Mouse (Mus musculus): ENCODE measurements around the gene Cox5a. TPM values are rescaled to one million over a fixed set of nuclear protein-coding genes. Genes with fewer than 3 reads are reported as not detected.

Cox5a gene
- polyA plus RNA-seq, 1 experiment from 2014 or later, result 266 TPM

GRCm38 (mm10) chr9:57564609-57565008, 43.5 kb downstream of the Cox5a start:
- 71% methylated on average over 6 of the region's 6 CpGs for WGBS (ENCODE audit: insufficient replicate concordance)
- Histone ChIP-seq H3K9ac (ENCODE audit: low read depth, low read length) (no peak overlapping the region), H3K27me3 (ENCODE audit: control insufficient read depth, insufficient read depth, low read depth, low read length) (no peaks in the 10 kb centered on the region), H3K4me1 (ENCODE audit: control insufficient read depth, low read depth, low read length) (peaks cover 18% of the 10 kb centered on the region), H3K27ac (ENCODE audit: low read length) (no peak overlapping the region), H3K9me3 (replicated peaks; ENCODE audit: control insufficient read depth, low read length) (no peaks in the 10 kb centered on the region), H3K4me3 (ENCODE audit: low read depth, low read length) (no peak overlapping the region), H3K4me2 (ENCODE audit: low read depth, low read length) (no peak overlapping the region), H3K36me3 (ENCODE audit: control insufficient read depth, insufficient read depth) (no peaks in the 10 kb centered on the region; the same call in 1 of the 2 replicates)
- no peak for ATAC-seq (ENCODE audit: low read depth)

DNA sequence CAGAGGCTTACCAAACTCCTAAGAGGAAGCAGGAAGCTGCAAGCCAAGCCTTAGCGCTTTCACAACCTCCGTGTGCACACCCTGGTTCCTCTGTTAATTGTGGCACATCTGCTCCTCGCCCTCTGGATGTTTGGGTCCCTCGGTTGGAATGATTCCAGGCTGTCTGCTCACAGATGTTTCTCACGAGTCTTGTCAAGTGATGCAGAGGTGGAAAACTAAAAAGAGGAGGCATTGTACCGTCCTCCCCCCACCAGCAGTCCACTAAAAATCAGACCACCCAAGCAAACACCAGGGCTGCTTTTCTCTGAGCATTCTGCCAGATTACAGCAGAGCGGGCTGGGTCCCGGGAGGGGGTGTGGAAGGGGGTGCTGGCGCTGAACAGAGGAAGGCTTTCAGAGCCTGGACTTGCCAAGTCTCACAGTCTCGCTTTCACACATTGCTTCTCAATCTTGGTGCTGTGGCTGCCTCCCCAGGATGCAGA, 44.7 kb downstream of the Cox5a start:
- Histone ChIP-seq H3K4me2 (ENCODE audit: low read depth, low read length) (no peak overlapping the region; the same call in 1 of the 2 replicates), H3K27me3 (ENCODE audit: control insufficient read depth, insufficient read depth, low read depth, low read length) (no peaks in the 10 kb centered on the region), H3K4me3 (ENCODE audit: low read depth, low read length) (no peak overlapping the region), H3K36me3 (ENCODE audit: control insufficient read depth, insufficient read depth) (no peaks in the 10 kb centered on the region; the same call in 1 of the 2 replicates), H3K4me1 (ENCODE audit: control insufficient read depth, low read depth, low read length) (peaks cover 12% of the 10 kb centered on the region), H3K27ac (ENCODE audit: low read length) (0 out of 2 replicates have a peak overlapping the region, but pooled peaks have one; percentile 39), H3K9ac (ENCODE audit: low read depth, low read length) (no peak overlapping the region), H3K9me3 (replicated peaks; ENCODE audit: control insufficient read depth, low read length) (no peaks in the 10 kb centered on the region)
- WGBS (ENCODE audit: insufficient replicate concordance), result 48% methylated on average over 10 of the region's 10 CpGs
- ATAC-seq (ENCODE audit: low read depth), result no peak

- Histone ChIP-seq H3K9me3 (replicated peaks; ENCODE audit: control insufficient read depth, low read length) (no peaks in the 10 kb centered on the region), H3K4me2 (ENCODE audit: low read depth, low read length) (no peak overlapping the region), H3K4me1 (ENCODE audit: control insufficient read depth, low read depth, low read length) (peaks cover 5% of the 10 kb centered on the region; the same call in 1 of the 2 replicates), H3K27ac (ENCODE audit: low read length) (no peak overlapping the region), H3K27me3 (ENCODE audit: control insufficient read depth, insufficient read depth, low read depth, low read length) (no peaks in the 10 kb centered on the region), H3K4me3 (ENCODE audit: low read depth, low read length) (no peak overlapping the region), H3K9ac (ENCODE audit: low read depth, low read length) (no peak overlapping the region), H3K36me3 (ENCODE audit: control insufficient read depth, insufficient read depth) (no peaks in the 10 kb centered on the region; the same call in 1 of the 2 replicates)
- no peak for ATAC-seq (ENCODE audit: low read depth)
- 55% methylated on average over 8 of the region's 8 CpGs for WGBS (ENCODE audit: insufficient replicate concordance)
These were observed 45.8 kb downstream of the Cox5a start for GRCm38 (mm10) chr9:57566846-57567245.

- 82% methylated on average over 6 of the region's 6 CpGs for WGBS (ENCODE audit: insufficient replicate concordance)
- H3K4me1 ChIP-seq (ENCODE audit: control insufficient read depth, low read depth, low read length), result peaks cover 3% of the 10 kb centered on the region; the same call in 1 of the 2 replicates
- H3K4me3 ChIP-seq (ENCODE audit: low read depth, low read length), result no peak overlapping the region
- no peak for ATAC-seq (ENCODE audit: low read depth)
- H3K9me3 ChIP-seq (replicated peaks; ENCODE audit: control insufficient read depth, low read length), result no peaks in the 10 kb centered on the region
- H3K9ac ChIP-seq (ENCODE audit: low read depth, low read length), result no peak overlapping the region
- H3K4me2 ChIP-seq (ENCODE audit: low read depth, low read length), result no peak overlapping the region
- H3K36me3 ChIP-seq (ENCODE audit: control insufficient read depth, insufficient read depth), result no peaks in the 10 kb centered on the region; the same call in 1 of the 2 replicates
- no peak overlapping the region for H3K27ac ChIP-seq (ENCODE audit: low read length)
- no peaks in the 10 kb centered on the region for H3K27me3 ChIP-seq (ENCODE audit: control insufficient read depth, insufficient read depth, low read depth, low read length)
These were observed 47.4 kb downstream of the Cox5a start for GRCm38 (mm10) chr9:57568500-57568899.

DNA sequence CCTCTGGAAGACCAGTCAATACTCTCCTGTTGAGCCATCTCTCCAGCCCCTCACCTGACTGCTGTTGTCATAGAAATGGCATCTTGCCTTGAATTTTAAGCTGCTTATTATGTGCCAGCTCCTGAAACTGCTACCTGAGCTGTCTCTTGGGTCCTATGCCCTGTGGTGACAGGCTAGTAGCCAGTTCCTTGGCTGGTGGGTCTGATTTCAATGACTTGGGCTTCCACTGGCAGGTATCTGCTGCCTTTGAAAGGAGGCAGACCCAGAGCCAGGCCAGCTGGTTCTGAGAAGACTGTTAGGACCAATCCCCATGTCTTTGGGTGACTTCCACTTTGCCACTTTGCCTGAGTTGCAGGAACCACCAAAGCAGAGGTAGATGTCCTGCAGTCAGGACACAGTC, 53.3 kb downstream of the Cox5a start:
- Histone ChIP-seq H3K9ac (ENCODE audit: low read depth, low read length) (no peak overlapping the region), H3K4me2 (ENCODE audit: low read depth, low read length) (no peak overlapping the region), H3K4me1 (ENCODE audit: control insufficient read depth, low read depth, low read length) (peaks cover 14% of the 10 kb centered on the region), H3K4me3 (ENCODE audit: low read depth, low read length) (no peak overlapping the region), H3K27ac (ENCODE audit: low read length) (no peak overlapping the region), H3K9me3 (replicated peaks; ENCODE audit: control insufficient read depth, low read length) (no peaks in the 10 kb centered on the region), H3K36me3 (ENCODE audit: control insufficient read depth, insufficient read depth) (peaks cover 4% of the 10 kb centered on the region; the same call in 1 of the 2 replicates), H3K27me3 (ENCODE audit: control insufficient read depth, insufficient read depth, low read depth, low read length) (no peaks in the 10 kb centered on the region)
- no peak for ATAC-seq (ENCODE audit: low read depth)

GRCm38 (mm10) chr9:57575577-57575976, 54.5 kb downstream of the Cox5a start:
- Histone ChIP-seq H3K9ac (ENCODE audit: low read depth, low read length) (no peak overlapping the region), H3K4me3 (ENCODE audit: low read depth, low read length) (no peak overlapping the region), H3K27ac (ENCODE audit: low read length) (no peak overlapping the region), H3K9me3 (replicated peaks; ENCODE audit: control insufficient read depth, low read length) (no peaks in the 10 kb centered on the region), H3K4me2 (ENCODE audit: low read depth, low read length) (no peak overlapping the region), H3K36me3 (ENCODE audit: control insufficient read depth, insufficient read depth) (peaks cover 6% of the 10 kb centered on the region), H3K27me3 (ENCODE audit: control insufficient read depth, insufficient read depth, low read depth, low read length) (no peaks in the 10 kb centered on the region), H3K4me1 (ENCODE audit: control insufficient read depth, low read depth, low read length) (peaks cover 14% of the 10 kb centered on the region)
- no peak for ATAC-seq (ENCODE audit: low read depth)
- WGBS (ENCODE audit: insufficient replicate concordance), result 72% methylated on average over 3 of the region's 3 CpGs

DNA sequence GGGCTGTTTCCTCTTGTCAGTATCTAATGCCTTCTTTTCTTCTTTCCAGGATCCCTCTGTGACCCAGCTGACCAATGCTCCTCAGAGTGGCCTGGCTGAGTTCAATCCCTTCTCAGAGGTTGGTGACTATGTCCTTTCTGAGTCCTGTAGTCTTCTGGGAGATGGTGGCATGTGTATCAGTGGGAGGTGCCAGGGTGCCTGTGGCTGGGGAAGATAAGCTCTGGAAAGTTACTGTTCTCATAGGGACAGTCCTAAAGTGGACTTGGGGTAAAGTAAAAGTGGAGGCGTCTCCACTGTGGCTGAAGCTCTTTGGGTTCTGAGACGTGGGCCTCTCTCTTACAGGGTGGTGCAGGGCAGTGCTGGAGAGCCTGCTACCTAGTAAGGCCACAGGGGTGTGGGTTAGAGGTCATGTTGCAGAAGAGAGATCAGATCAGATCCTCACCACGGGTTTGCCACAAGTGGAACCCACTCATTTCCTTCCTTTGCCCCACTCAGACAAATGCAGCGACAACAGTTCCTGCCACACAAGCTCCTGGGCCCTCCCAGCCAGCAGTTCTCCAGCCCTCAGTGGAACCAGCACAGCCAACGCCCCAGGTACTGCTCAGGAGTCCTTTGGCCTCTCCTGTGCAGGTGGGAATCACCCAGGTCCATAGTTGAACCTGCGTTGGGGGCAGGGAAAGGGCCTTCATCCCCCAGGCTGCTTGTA, 56.2 kb downstream of the Cox5a start:
- peaks cover 14% of the 10 kb centered on the region for H3K4me1 ChIP-seq (ENCODE audit: control insufficient read depth, low read depth, low read length)
- no peak overlapping the region for H3K4me3 ChIP-seq (ENCODE audit: low read depth, low read length)
- peak overlapping the region; percentile 34 for H3K4me2 ChIP-seq (ENCODE audit: low read depth, low read length)
- ATAC-seq (ENCODE audit: low read depth), result peak; percentile 86
- no peaks in the 10 kb centered on the region for H3K9me3 ChIP-seq (replicated peaks; ENCODE audit: control insufficient read depth, low read length)
- H3K36me3 ChIP-seq (ENCODE audit: control insufficient read depth, insufficient read depth), result peaks cover 16% of the 10 kb centered on the region
- H3K27me3 ChIP-seq (ENCODE audit: control insufficient read depth, insufficient read depth, low read depth, low read length), result no peaks in the 10 kb centered on the region
- peak overlapping the region; percentile 38 for H3K9ac ChIP-seq (ENCODE audit: low read depth, low read length)
- 25% methylated on average over 6 of the region's 6 CpGs for WGBS (ENCODE audit: insufficient replicate concordance)
- peak overlapping the region; percentile 58 for H3K27ac ChIP-seq (ENCODE audit: low read length)

Other genes starting within 250 kb of the Cox5a start
- 9.0 and 10.4 TPM in 2 replicates for gene Ppcdc, start 81.2 kb upstream of the Cox5a start, polyA plus RNA-seq (2015; fragmentation: Nextera tagmentation; extraction: Ambion mirVana)
- gene Scamp5, start 53.2 kb upstream of the Cox5a start, polyA plus RNA-seq (2015; fragmentation: Nextera tagmentation; extraction: Ambion mirVana), result 7.8 and 7.9 TPM in 2 replicates
- gene Rpp25, start 17.2 kb upstream of the Cox5a start, polyA plus RNA-seq (2015; fragmentation: Nextera tagmentation; extraction: Ambion mirVana), result 0.41 and 0.57 TPM in 2 replicates
- 5.3 and 5.7 TPM in 2 replicates for gene Fam219b, start 16.3 kb downstream of the Cox5a start, polyA plus RNA-seq (2015; fragmentation: Nextera tagmentation; extraction: Ambion mirVana)
- 9.9 and 12.3 TPM in 2 replicates for gene Mpi, start 31.5 kb downstream of the Cox5a start, polyA plus RNA-seq (2015; fragmentation: Nextera tagmentation; extraction: Ambion mirVana)
- 23.6 and 26.2 TPM in 2 replicates for gene Scamp2, start 39.7 kb downstream of the Cox5a start, polyA plus RNA-seq (2015; fragmentation: Nextera tagmentation; extraction: Ambion mirVana)
- 5.2 and 5.5 TPM in 2 replicates for gene Ulk3, start 68.2 kb downstream of the Cox5a start, polyA plus RNA-seq (2015; fragmentation: Nextera tagmentation; extraction: Ambion mirVana)
- not detected in 2 replicates for gene Cplx3, start 85.0 kb downstream of the Cox5a start, polyA plus RNA-seq (2015; fragmentation: Nextera tagmentation; extraction: Ambion mirVana)
- gene Lman1l, start 99.5 kb downstream of the Cox5a start, polyA plus RNA-seq (2015; fragmentation: Nextera tagmentation; extraction: Ambion mirVana), result not detected in 2 replicates
- 13.3 and 13.5 TPM in 2 replicates for gene Csk, start 132.4 kb downstream of the Cox5a start, polyA plus RNA-seq (2015; fragmentation: Nextera tagmentation; extraction: Ambion mirVana)
- gene Cyp1a2, start 162.4 kb downstream of the Cox5a start, polyA plus RNA-seq (2015; fragmentation: Nextera tagmentation; extraction: Ambion mirVana), result 0.12 TPM in 2 replicates
- 0.05 and 0.07 TPM in 2 replicates for gene Cyp1a1, start 166.7 kb downstream of the Cox5a start, polyA plus RNA-seq (2015; fragmentation: Nextera tagmentation; extraction: Ambion mirVana)
- gene Edc3, start 187.3 kb downstream of the Cox5a start, polyA plus RNA-seq (2015; fragmentation: Nextera tagmentation; extraction: Ambion mirVana), result 15.2 and 17.0 TPM in 2 replicates
- 93.5 and 104 TPM in 2 replicates for gene Clk3, start 244.6 kb downstream of the Cox5a start, polyA plus RNA-seq (2015; fragmentation: Nextera tagmentation; extraction: Ambion mirVana)

Data from liver, embryonic 16.5 days (tissue).